Mouse (Mus musculus) mouse trophoblast stem cell (cell line): ENCODE data around the gene Pex16.

Source experiments
- in situ Hi-C, 2 experiments: fragments of 300-500 bp; cut with MseI, MboI; formaldehyde crosslinking; loops; 2 replicates in 1 of 2; 3 replicates in 1 of 2; pipeline ENCODE4 v1.15.1; 2025

Pex16 gene

DNA sequence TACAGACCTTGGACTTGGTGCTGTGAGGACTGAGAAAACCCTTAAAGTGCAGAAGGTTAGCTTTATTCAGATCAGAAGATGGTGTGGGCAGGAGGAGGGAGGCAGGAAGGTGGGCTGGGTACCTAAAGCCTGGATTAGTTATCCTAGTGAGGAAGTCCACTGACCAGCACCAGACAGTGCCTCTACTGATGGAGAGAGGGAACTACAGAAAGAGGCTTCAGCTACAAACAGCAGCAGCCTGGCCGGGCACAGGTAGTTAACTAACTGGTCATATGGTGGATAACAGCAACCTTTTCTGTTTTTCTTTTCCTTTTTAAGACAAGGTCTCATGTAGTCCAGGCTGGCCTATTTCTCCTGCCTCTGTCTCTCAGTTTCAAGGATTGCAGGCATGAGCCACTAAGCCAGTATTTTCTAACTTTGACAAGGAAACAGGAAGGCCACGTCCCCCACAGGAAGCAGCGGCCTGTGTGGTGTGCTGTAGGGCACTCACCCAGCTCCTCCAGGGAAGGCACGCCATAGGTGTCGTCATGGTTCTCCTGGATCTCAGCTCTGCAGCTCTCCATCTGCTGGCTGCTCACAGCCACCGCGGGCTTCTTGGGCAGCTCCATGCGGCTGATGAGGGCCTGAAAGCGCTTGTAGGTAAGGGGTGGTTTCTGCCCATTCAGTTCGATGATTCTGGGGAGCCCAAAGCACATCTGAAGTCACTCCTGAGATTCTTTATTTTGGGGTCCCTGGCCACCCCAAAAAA lies 48.1 kb downstream of the Pex16 start:
- in situ Hi-C loops = no loop called here

DNA sequence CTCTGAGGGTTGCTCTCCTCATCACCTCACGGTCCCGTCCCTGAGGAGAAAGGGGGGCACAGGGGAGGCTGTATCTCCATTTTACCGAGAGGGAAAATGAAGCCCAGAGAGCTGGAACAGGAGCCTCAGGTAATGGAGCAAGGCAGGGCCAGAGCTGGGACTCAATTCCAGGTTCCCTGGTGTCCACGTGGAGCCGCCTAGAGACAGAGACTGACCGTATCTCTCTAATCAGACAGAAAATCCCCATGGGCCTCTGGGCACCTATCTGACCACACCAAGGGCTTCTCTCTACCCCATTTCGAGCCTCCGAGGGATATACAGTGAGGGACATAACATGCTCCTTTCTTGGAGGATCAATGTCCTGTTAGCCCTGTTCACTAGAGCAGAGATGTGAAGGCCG lies 48.7 kb downstream of the Pex16 start:
- in situ Hi-C loops = no loop called here

DNA sequence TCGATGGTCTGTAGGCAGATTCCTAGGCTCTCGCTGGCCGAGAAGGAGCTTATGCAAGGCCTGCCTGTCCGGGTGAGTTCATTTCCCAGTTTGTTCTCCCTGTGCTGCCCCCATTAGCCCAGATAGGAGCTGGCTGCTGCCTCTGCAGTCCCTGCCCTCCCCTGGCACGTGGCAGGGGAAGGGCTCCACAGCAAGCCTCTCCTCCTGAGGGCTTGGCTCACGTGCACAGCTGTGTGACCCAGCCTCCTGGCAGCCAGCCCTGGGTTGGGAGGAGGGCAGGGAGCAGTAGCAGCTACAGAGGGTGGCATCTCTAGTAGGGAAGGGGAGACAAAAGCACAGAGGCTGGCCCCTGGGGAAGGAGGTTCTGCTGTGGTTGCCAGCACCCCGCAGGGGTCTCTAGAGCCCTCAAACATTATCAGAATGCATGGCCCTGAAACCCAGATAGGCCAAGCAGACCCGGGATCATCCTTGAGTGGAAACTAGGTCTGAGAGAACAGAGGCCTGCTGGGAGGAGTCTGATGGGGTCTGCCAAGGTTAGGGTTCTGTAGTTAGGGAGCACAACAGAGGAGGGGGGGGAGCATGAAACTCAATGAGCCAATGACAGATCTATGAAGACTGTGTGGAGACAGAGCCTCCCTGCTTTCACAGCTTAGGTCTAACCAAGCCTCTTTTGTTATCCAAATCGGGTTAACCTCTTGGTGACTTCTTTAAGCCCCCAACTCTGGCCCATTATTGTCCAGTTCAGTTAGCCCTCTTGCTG lies 49.4 kb downstream of the Pex16 start:
- in situ Hi-C loops = no loop called here

DNA sequence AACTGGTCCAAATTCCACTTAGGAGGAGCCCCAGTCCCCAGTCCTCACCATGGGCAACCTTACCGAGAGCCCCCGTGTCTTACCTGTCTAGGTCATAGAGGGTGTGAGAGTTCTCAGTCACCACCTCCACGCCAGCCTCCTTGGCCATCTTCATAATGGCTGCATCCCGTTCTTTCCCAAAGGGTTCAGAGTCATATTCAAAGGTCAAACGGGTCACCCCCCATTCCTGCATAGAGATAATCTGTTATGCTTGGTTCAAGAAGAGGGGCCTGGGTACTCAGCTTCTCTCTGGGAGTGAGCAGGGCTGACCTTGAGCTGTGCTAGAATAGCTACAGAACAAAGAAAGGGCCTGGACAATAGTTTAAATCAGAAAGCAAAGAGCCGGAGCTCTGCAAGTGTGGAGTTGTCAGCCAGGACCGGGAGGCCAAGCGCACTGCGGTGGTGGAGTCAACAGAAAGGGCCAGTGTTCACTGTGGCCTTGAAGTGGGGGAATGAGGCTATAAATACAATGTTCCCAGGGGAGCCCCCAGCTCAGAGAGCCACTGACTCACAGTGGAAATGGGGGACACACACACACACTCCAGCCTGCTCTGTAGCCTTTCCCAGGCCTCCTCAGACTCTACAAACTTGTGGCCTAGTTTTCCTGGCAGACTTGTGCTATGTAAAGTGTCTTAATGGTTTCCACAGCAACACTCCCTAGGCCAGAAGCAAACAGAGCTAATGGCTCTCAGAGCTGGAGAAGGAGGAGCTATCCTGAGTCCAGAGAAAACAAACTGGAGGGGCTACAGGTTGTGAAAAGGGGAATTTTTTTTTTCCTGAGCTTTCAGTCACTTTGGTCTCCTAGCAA lies 50.2 kb downstream of the Pex16 start:
- in situ Hi-C loops = no loop called here

DNA sequence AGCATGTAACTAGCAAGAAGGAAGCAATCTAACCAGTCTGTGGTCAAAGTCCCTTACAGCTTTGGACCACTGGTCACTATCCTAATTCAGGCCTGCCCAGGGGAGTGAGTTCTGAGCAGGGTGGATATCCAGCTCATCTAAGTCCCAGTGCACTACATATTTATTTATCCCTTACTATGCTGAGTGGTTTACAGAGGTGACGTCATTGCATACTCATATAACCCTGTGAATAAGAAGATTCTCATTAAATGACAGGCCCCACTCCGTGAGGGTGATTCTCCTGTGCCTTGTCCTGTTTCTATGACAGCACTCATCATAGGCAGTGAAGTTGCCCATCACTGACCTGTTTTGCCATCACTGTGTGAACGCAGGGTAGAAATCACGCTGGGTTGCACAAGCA lies 50.9 kb downstream of the Pex16 start:
- in situ Hi-C loops = no loop called here

DNA sequence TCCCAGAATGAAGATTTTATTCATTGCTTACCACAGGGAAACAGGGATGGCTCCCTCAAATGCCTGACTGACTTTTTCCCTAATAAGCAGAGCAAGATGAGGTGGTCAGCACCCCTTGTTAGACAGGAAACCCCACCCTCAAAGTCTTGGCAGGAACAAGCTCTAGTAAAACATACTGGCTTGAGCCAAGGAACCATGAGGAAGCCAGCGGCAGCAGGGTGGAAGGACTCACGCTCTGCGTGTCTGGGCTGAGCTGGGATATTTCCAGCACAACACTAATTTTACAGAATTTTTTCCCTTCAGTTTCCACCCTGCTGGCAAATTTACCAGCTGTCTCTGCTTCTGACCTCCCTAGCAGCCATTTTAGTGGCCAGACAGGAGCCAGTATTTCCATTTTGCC lies 52.0 kb downstream of the Pex16 start:
- in situ Hi-C loops = no loop called here

DNA sequence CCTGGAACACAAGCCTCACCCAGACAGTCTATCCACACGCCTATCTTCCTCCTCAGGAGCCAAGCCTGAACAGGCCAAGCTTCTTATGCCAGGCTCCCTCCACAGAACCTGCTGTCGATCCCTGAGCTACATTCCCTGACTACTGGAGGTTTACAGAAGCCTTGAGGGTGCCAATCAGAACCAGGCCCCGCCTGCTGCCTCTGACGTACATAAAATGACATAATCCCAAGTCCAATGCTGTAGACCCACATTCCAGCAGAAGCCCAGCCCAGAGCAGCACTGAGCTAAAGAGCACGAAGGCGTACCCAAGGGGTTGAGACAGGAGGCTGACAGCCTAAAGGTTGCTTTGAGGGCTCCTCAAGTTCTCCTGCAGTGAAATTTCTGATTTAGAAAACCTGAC lies 53.4 kb downstream of the Pex16 start:
- in situ Hi-C loops = no loop called here

DNA sequence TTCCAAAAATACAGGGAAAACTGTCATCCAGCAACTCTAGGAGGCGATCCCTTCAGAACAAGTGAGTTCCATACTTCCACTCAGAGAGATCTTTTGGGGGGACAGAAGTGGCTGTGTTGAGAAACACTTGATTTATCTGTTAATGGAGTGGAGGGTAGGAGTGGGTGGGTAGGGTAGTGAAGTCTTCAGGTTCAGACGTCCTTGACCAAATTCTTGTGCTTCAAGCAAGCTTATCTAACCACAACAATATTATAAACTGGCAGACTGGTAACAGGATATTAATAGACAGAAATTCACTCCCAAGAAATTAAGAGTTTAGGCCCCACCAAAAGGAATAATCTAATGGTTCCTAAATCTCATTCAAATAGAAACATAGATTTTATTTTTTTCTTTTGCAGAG lies 55.6 kb downstream of the Pex16 start:
- in situ Hi-C loops = no loop called here
